Mouse (Mus musculus) induced T-regulatory cell, adult 2 months (primary cell): ENCODE measurements around the gene Bnip1.

Experiments
- DNase-seq: peaks from one replicate; pipeline ENCODE4 v3.0.0-alpha.2; 2012; ENCODE audit warnings: low read depth

The Bnip1 gene

GRCm38 (mm10) chr17:26780750-26781571, at the start of gene Bnip1:
Gene Bnip1, plus strand, starts transcription at chr17:26781066.
- peak; percentile 83 for DNase-seq

GRCm38 (mm10) chr17:26742581-26742980, 38.3 kb upstream of the Bnip1 start:
- no peak for DNase-seq

- no peak for DNase-seq
Measured at GRCm38 (mm10) chr17:26743294-26743693, 37.6 kb upstream of the Bnip1 start.

GRCm38 (mm10) chr17:26749975-26750374, 30.9 kb upstream of the Bnip1 start:
- no peak for DNase-seq

GRCm38 (mm10) chr17:26752297-26752696, 28.6 kb upstream of the Bnip1 start:
- peak; percentile 62 for DNase-seq

GRCm38 (mm10) chr17:26753476-26753875, 27.4 kb upstream of the Bnip1 start:
- peak; percentile 71 for DNase-seq

- DNase-seq: no peak
Measured at GRCm38 (mm10) chr17:26767100-26767753, 13.6 kb upstream of the Bnip1 start.

GRCm38 (mm10) chr17:26767754-26768124, 13.1 kb upstream of the Bnip1 start:
- no peak for DNase-seq

- no peak for DNase-seq
Measured at GRCm38 (mm10) chr17:26776211-26776610, 4.7 kb upstream of the Bnip1 start.

GRCm38 (mm10) chr17:26778001-26778400, 2.9 kb upstream of the Bnip1 start:
- DNase-seq: no peak

- no peak for DNase-seq
Measured at GRCm38 (mm10) chr17:26778430-26779100, 2.3 kb upstream of the Bnip1 start.

- no peak for DNase-seq
Measured at GRCm38 (mm10) chr17:26779471-26779870, 1.4 kb upstream of the Bnip1 start.

GRCm38 (mm10) chr17:26781610-26782043, 761 bp downstream of the Bnip1 start:
- no peak for DNase-seq

- no peak for DNase-seq
Measured at GRCm38 (mm10) chr17:26784525-26784924, 3.7 kb downstream of the Bnip1 start.

- DNase-seq: peak; percentile 12
Measured at GRCm38 (mm10) chr17:26786586-26786985, 5.7 kb downstream of the Bnip1 start.

- DNase-seq: no peak
Measured at GRCm38 (mm10) chr17:26788986-26789385, 8.1 kb downstream of the Bnip1 start.

GRCm38 (mm10) chr17:26789460-26790268, 8.8 kb downstream of the Bnip1 start:
- DNase-seq: no peak

- DNase-seq: no peak
Measured at GRCm38 (mm10) chr17:26790269-26791214, 9.7 kb downstream of the Bnip1 start.

- no peak for DNase-seq
Measured at GRCm38 (mm10) chr17:26791580-26791979, 10.7 kb downstream of the Bnip1 start.

- no peak for DNase-seq
Measured at GRCm38 (mm10) chr17:26792096-26792495, 11.2 kb downstream of the Bnip1 start.
